Mouse (Mus musculus) neural tube, embryonic 15.5 days (tissue): Measurements from ENCODE around the gene Rad51b. TPM values are rescaled to one million over a fixed set of nuclear protein-coding genes. Genes with fewer than 3 reads are reported as not detected.

Experiments
- ATAC-seq: fragments of 200-750 bp; cut with Nextera tagmentation; 2 replicates; pipeline ENCODE4 v1.8.0; 2017; ENCODE audit warnings: mild to moderate bottlenecking, moderate TSS enrichment, moderate library complexity; ENCODE audit not compliant: low FRiP score
- H3K27ac ChIP-seq: fragments of 300-500 bp; sonication (generic); replicated peaks from 2 replicates; pipeline ENCODE4 v1.5.1; 2015; ENCODE audit warnings: mild to moderate bottlenecking, inconsistent platforms
- H3K27me3 ChIP-seq: fragments of 300-500 bp; sonication (generic); replicated peaks from 2 replicates; pipeline ENCODE4 v1.6.1; 2015; ENCODE audit warnings: inconsistent platforms
- H3K36me3 ChIP-seq: fragments of 300-500 bp; sonication (generic); 2 replicates; pipeline ENCODE4 v1.6.1; 2015; ENCODE audit warnings: inconsistent platforms
- H3K4me1 ChIP-seq: fragments of 300-500 bp; sonication (generic); 2 replicates; pipeline ENCODE4 v1.6.1; 2015; ENCODE audit warnings: inconsistent platforms
- H3K4me2 ChIP-seq: fragments of 300-500 bp; sonication (generic); 2 replicates; pipeline ENCODE4 v1.6.1; 2015; ENCODE audit warnings: inconsistent platforms, mild to moderate bottlenecking, moderate library complexity
- H3K4me3 ChIP-seq: fragments of 300-500 bp; sonication (generic); replicated peaks from 2 replicates; pipeline ENCODE4 v1.5.1; 2015; ENCODE audit warnings: mild to moderate bottlenecking, inconsistent platforms
- H3K9ac ChIP-seq: fragments of 300-500 bp; sonication (generic); replicated peaks from 2 replicates; pipeline ENCODE4 v1.6.1; 2015; ENCODE audit warnings: mild to moderate bottlenecking, inconsistent platforms
- H3K9me3 ChIP-seq: fragments of 300-500 bp; sonication (generic); replicated peaks from 2 replicates; pipeline ENCODE4 v1.6.1; 2016; ENCODE audit warnings: inconsistent platforms
- WGBS: fragments of 180-500 bp; shearing (Covaris S2); methylation state at CpG from one replicate; pipeline ENCODE4 v1.1.7; 2015; ENCODE audit warnings: mixed read lengths; 5-methylcytosine and 5-hydroxymethylcytosine counted together
- polyA plus RNA-seq: library from polyadenylated mRNA; unstranded; fragments of >200 nt; fragmentation: Nextera tagmentation; extraction: Ambion mirVana; gene quantifications from 2 replicates; pipeline ENCODE4 v1.2.1, GENCODE M21; 2015

Gene Rad51b
- polyA plus RNA-seq, 1 experiment from 2014 or later, result 1.4 TPM

GRCm38 (mm10) chr12:79574159-79575040 is 277.3 kb downstream of the Rad51b start:
- Histone ChIP-seq H3K4me3 (no peak overlapping the region), H3K4me2 (no peak overlapping the region), H3K9me3 (peaks cover 5% of the 10 kb centered on the region; the same call in 1 of the 2 replicates), H3K9ac (no peak overlapping the region), H3K27ac (peak overlapping the region; percentile 13; the same call in 1 of the 2 replicates), H3K36me3 (no peaks in the 10 kb centered on the region), H3K4me1 (0 out of 2 replicates have a peak, but pooled peaks cover 7% of the 10 kb centered on the region), H3K27me3 (no peaks in the 10 kb centered on the region)
- WGBS, result 39% methylated on average over 6 of the region's 6 CpGs
- ATAC-seq, result no peak

DNA sequence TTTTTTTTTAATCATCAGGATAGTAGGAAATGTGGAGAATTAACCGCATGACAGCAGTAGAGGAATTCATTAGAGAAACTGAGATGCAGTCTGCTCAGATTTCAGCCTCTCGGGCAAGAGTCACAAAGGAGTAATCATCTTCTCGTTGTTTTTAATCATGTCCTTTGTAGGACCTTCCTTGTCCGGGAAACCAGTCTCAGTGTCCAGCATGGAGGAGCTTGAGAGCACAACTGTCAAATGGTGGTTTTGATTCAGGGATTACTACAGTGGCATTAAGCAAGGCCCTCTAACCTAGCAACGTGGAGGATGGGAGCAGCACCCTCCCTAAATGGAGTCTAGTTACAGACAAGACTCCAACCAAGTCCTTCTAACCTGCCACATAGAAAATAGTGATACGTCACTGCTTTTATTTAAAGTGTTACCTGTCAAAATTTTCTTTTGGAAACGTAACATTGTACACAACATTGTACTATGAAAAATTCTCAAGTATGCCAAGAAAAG is 278.0 kb downstream of the Rad51b start:
- no peak for ATAC-seq
- H3K36me3 ChIP-seq, result no peaks in the 10 kb centered on the region
- 0 out of 2 replicates have a peak, but pooled peaks cover 7% of the 10 kb centered on the region for H3K4me1 ChIP-seq
- 74% methylated on average over 7 of the region's 7 CpGs for WGBS
- H3K4me3 ChIP-seq, result no peak overlapping the region
- peaks cover 5% of the 10 kb centered on the region; the same call in 1 of the 2 replicates for H3K9me3 ChIP-seq
- no peak overlapping the region for H3K9ac ChIP-seq
- H3K4me2 ChIP-seq, result no peak overlapping the region
- no peak overlapping the region for H3K27ac ChIP-seq
- no peaks in the 10 kb centered on the region for H3K27me3 ChIP-seq

DNA sequence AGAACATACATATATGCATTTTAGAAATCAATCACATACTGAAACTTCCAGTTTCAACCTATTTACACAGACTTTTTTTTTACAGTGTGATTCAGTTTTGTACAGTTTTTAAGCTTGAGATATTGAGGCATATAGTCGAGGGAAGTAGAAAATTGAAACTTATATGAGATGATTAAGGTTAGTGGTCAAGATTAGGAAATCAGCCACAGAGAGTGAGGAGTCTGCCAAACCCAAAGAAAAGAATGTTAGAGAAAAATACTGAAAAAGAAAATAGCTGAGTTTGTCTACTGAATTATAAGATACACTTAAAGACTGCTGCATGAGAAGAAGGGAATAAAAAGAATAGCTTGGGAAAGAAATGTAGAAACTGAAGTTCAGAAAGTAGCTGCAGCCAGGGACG is 280.4 kb downstream of the Rad51b start:
- no peaks in the 10 kb centered on the region for H3K9me3 ChIP-seq
- H3K4me1 ChIP-seq, result 0 out of 2 replicates have a peak, but pooled peaks cover 7% of the 10 kb centered on the region
- H3K27ac ChIP-seq, result no peak overlapping the region
- no peaks in the 10 kb centered on the region for H3K36me3 ChIP-seq
- 89% methylated on average over 2 of the region's 2 CpGs for WGBS
- no peak for ATAC-seq
- no peak overlapping the region for H3K4me3 ChIP-seq
- no peaks in the 10 kb centered on the region for H3K27me3 ChIP-seq
- H3K4me2 ChIP-seq, result no peak overlapping the region
- H3K9ac ChIP-seq, result no peak overlapping the region

GRCm38 (mm10) chr12:79579018-79579585 is 282.0 kb downstream of the Rad51b start:
- H3K27ac ChIP-seq, result no peak overlapping the region
- no peak overlapping the region for H3K9ac ChIP-seq
- no peaks in the 10 kb centered on the region for H3K36me3 ChIP-seq
- WGBS, result 92% methylated on average over 6 of the region's 6 CpGs
- 0 out of 2 replicates have a peak, but pooled peaks cover 6% of the 10 kb centered on the region for H3K4me1 ChIP-seq
- no peak for ATAC-seq
- H3K9me3 ChIP-seq, result no peaks in the 10 kb centered on the region
- no peak overlapping the region for H3K4me3 ChIP-seq
- no peaks in the 10 kb centered on the region for H3K27me3 ChIP-seq
- H3K4me2 ChIP-seq, result no peak overlapping the region

DNA sequence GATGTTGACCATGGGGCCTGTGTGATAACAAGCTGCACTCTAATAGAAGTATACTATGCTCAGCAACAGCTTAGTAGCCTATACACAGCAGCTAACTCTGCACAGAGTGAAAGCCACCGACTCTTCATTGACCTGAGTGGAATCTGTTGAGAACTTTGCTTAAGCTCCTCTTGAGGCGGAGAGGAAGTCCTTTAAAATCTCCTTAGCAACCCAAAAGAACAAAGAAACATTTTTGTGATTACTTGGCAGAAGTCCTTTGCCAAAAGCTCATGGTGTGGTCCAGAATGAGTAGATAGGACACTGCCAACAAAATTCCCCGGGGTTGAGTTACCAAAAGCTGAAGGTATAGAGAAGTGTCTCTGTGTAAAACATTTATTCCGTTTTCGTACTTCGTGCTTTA is 282.8 kb downstream of the Rad51b start:
- Histone ChIP-seq H3K4me3 (no peak overlapping the region), H3K4me2 (no peak overlapping the region), H3K4me1 (no peaks in the 10 kb centered on the region), H3K9ac (no peak overlapping the region), H3K36me3 (no peaks in the 10 kb centered on the region), H3K27ac (no peak overlapping the region), H3K9me3 (no peaks in the 10 kb centered on the region), H3K27me3 (no peaks in the 10 kb centered on the region)
- WGBS, result 82% methylated on average over 6 of the region's 6 CpGs
- no peak for ATAC-seq

DNA sequence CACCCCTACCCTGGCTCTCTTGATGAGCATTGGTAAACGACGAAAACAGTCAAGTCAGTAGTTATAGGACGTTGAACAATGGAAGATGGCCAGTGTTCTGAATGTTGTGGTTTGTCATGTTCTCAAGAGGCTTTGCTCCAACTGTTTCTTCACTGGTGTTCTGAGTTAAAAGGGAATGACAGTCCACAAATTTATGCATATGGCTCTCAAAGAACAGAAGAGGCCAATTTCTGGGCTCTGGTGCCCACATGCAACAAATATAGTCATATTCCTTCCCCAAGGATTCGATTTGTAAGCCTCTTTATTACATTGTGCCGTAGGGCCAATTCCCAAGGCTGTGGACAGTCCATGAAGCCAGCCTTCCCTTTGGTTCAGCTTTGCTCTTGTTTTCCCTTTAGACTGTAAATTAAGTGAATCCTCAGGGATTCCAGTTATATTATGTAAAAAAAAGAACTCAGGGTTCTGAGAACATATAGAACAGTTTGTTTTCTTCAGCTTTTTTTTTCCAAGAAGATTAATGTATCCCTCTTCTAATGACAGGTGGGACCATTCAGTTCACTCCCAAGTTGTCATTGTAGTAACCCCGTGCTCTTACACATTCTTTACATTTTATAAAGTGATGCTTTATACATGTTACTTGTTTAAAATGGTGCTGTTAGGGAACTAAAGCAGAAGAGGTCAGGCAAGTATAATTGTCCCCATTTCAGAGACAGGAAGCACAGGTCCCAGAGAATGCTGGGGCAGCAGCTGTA is 287.6 kb downstream of the Rad51b start:
- H3K9me3 ChIP-seq, result no peaks in the 10 kb centered on the region
- no peak overlapping the region for H3K27ac ChIP-seq
- no peak overlapping the region for H3K9ac ChIP-seq
- no peak for ATAC-seq
- 86% methylated on average over 6 of the region's 6 CpGs for WGBS
- no peaks in the 10 kb centered on the region for H3K27me3 ChIP-seq
- no peaks in the 10 kb centered on the region for H3K4me1 ChIP-seq
- no peak overlapping the region for H3K4me2 ChIP-seq
- H3K4me3 ChIP-seq, result no peak overlapping the region
- H3K36me3 ChIP-seq, result no peaks in the 10 kb centered on the region

DNA sequence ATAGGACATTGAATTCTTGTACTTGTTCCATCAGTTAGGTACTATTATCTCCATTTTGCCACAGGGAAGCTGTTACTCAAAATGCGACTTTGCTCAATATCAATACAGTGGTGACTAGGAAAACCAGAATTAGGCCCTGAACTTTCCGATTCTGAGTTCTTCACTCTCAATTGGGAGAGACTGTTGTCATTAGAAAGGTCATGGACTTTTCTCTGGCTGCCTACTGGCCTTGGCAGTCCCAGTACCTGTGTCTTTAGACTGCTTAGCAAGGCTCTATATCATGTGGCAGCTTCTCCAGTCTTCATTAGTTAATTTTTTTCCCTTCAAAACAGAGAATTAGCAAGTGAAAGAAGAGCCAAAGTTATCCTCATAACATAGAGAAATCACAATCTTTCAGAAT is 288.3 kb downstream of the Rad51b start:
- WGBS, result 90% methylated on average over 2 of the region's 2 CpGs

DNA sequence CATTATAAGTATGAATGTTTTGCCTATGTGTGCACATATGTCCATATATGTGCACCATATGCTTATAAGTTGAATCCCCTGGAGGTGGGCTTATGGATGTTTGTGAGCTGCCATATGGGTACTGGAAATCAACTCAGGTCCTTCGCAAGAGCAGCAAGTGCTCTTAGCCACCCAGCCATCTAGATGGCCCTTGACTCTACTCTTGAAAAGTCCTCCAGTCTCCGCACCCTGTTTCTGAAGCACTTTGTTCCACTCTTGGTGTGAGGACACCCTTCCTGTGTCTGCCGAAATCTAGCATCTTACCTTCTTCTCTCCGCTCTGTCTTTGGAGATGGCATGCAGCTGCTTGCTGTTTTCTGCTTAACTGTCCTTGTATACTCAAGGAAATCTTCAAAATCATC is 291.7 kb downstream of the Rad51b start:
- Histone ChIP-seq H3K36me3 (no peaks in the 10 kb centered on the region), H3K27ac (no peak overlapping the region), H3K27me3 (no peaks in the 10 kb centered on the region), H3K4me2 (no peak overlapping the region), H3K4me3 (no peak overlapping the region), H3K9me3 (no peaks in the 10 kb centered on the region), H3K9ac (no peak overlapping the region), H3K4me1 (no peaks in the 10 kb centered on the region)
- WGBS, result 97% methylated on average over 4 of the region's 4 CpGs
- ATAC-seq, result no peak

More for the DNA sequence above, 288.3 kb downstream of the Rad51b start:
- H3K9me3 ChIP-seq, result no peaks in the 10 kb centered on the region
- no peak overlapping the region for H3K4me3 ChIP-seq
- H3K27ac ChIP-seq, result no peak overlapping the region
- H3K4me1 ChIP-seq, result no peaks in the 10 kb centered on the region
- ATAC-seq, result no peak
- H3K4me2 ChIP-seq, result no peak overlapping the region
- H3K36me3 ChIP-seq, result no peaks in the 10 kb centered on the region
- H3K9ac ChIP-seq, result no peak overlapping the region
- H3K27me3 ChIP-seq, result no peaks in the 10 kb centered on the region

- WGBS, result 28% methylated on average over 4 of the region's 4 CpGs
- Histone ChIP-seq H3K4me2 (no peak overlapping the region), H3K9me3 (no peaks in the 10 kb centered on the region), H3K36me3 (no peaks in the 10 kb centered on the region), H3K27me3 (no peaks in the 10 kb centered on the region), H3K4me3 (no peak overlapping the region), H3K4me1 (no peaks in the 10 kb centered on the region), H3K9ac (no peak overlapping the region), H3K27ac (no peak overlapping the region)
- ATAC-seq, result no peak
Measured at GRCm38 (mm10) chr12:79592206-79592605, 295.1 kb downstream of the Rad51b start.

DNA sequence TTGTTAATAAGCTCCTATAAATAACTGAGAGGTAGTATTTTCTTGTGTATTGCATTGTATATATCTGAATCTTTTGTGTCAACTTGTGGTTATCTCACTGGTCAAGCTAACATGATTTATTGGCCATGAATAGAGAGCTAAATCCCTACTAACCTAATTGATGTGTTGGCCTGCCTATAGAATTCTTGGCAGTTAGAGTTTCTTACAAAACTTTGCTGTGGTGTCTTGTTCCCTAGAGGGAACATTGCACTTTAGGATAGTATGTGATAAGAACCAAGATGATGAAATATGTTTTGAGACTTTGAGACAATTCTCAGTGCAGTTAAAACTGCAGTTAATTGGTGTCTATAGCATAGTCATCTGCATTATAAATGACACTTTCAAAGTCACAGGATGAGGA is 299.8 kb downstream of the Rad51b start:
- Histone ChIP-seq H3K4me3 (no peak overlapping the region), H3K9me3 (no peaks in the 10 kb centered on the region), H3K36me3 (no peaks in the 10 kb centered on the region), H3K4me2 (no peak overlapping the region), H3K27me3 (no peaks in the 10 kb centered on the region), H3K27ac (no peak overlapping the region), H3K4me1 (no peaks in the 10 kb centered on the region), H3K9ac (no peak overlapping the region)
- no peak for ATAC-seq

DNA sequence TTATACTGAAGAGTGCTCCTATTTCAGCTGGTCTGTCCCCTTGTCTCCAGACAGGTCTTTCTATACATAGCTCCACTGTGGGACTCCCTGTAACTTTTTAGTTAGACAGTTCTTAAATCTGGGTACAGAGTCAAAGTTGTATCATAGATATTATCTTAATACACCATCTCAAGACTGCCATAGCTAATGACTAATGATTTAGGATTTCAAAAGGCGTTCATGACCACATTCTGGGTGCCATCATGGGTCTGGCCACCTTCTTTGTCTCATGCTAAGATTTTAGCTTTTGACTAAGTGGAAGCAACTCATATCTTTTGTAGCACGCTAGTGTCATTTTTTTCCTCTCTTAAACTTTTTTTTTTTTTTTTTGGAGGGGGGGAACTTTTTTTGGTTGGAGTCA is 300.3 kb downstream of the Rad51b start:
- H3K4me3 ChIP-seq, result no peak overlapping the region
- H3K9me3 ChIP-seq, result no peaks in the 10 kb centered on the region
- H3K27me3 ChIP-seq, result no peaks in the 10 kb centered on the region
- H3K9ac ChIP-seq, result no peak overlapping the region
- no peak for ATAC-seq
- H3K27ac ChIP-seq, result no peak overlapping the region
- 98% methylated on average over 2 of the region's 2 CpGs for WGBS
- H3K4me2 ChIP-seq, result no peak overlapping the region
- H3K4me1 ChIP-seq, result no peaks in the 10 kb centered on the region
- H3K36me3 ChIP-seq, result no peaks in the 10 kb centered on the region
